ENCODE assay signal across 29 mouse cellular contexts in the genomic region with DNA sequence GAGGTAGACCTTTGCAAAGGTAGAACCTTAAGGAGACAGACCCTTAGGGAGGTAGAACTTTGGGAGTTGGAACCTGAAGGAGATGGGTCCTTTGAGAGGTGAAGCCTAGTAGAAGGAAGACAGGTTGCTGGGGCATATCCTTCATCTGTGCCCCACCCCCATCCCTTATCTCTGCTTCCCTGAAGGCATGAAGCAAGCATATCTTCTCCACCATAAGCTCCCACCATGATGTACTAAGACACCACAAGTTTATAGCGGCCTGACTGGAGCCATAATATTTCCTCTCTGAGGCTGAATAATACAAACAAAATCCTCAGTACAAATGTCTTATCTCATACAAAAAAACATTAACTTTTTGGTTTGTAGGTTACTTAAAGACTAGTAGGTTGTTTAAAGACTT. TPM values are rescaled to one million over a fixed set of nuclear protein-coding genes. Genes with fewer than 3 reads are reported as not detected.
DNase-seq lines count a peak whose midpoint lies in the region; ATAC-seq and TF ChIP-seq lines count a peak whose summit lies in the region.
"Had no signal": no experiment of that assay in that cellular context is flagged by ENCODE, and none has a peak within 500 bp of the region (broad histone marks: within the 10 kb centered on the region; RNA-seq: fewer than 3 reads in every experiment).

No protein-coding gene starts in this region.

- no peaks in the 10 kb centered on the region for H3K36me3 ChIP-seq in intestine, embryonic 14.5 days (ENCODE audit: control insufficient read depth, insufficient read depth, low read length)
- no peaks in the 10 kb centered on the region for H3K36me3 ChIP-seq in intestine, postnatal 0 days (ENCODE audit: control insufficient read depth, insufficient read depth)
- no peaks in the 10 kb centered on the region for H3K36me3 ChIP-seq in liver, embryonic 16.5 days (ENCODE audit: control insufficient read depth, insufficient read depth)
- H3K36me3 ChIP-seq in midbrain, embryonic 13.5 days: no peaks in the 10 kb centered on the region
- H3K36me3 ChIP-seq: embryonic facial prominence, embryonic 15.5 days; heart, embryonic 15.5 days; limb, embryonic 12.5 days; midbrain, embryonic 12.5 days; neural tube, embryonic 12.5 days; stomach, embryonic 15.5 days had no signal

- no peak overlapping the region for H3K4me2 ChIP-seq in intestine, embryonic 14.5 days (ENCODE audit: low read length)
- no peak overlapping the region for H3K4me2 ChIP-seq in intestine, postnatal 0 days (replicated peaks; ENCODE audit: low read depth)
- peak overlapping the region; percentile 41 for H3K4me2 ChIP-seq in liver, embryonic 16.5 days (ENCODE audit: low read depth, low read length)
- H3K4me2 ChIP-seq in midbrain, embryonic 13.5 days (replicated peaks): no peak overlapping the region
- H3K4me2 ChIP-seq: embryonic facial prominence, embryonic 15.5 days; heart, embryonic 15.5 days; hindbrain, embryonic 14.5 days; limb, embryonic 12.5 days; midbrain, embryonic 12.5 days; neural tube, embryonic 12.5 days; stomach, embryonic 15.5 days had no signal

- no peaks in the 10 kb centered on the region for H3K27me3 ChIP-seq in intestine, embryonic 14.5 days (replicated peaks; ENCODE audit: control insufficient read depth, insufficient read depth, low read length)
- no peaks in the 10 kb centered on the region for H3K27me3 ChIP-seq in intestine, postnatal 0 days (replicated peaks; ENCODE audit: control insufficient read depth, insufficient read depth, low read length)
- H3K27me3 ChIP-seq in liver, embryonic 16.5 days (ENCODE audit: control insufficient read depth, insufficient read depth, low read depth, low read length): no peaks in the 10 kb centered on the region
- 0 out of 2 replicates have a peak, but pooled peaks cover 3% of the 10 kb centered on the region for H3K27me3 ChIP-seq in midbrain, embryonic 13.5 days
- H3K27me3 ChIP-seq: embryonic facial prominence, embryonic 15.5 days; heart, embryonic 15.5 days; limb, embryonic 12.5 days; neural tube, embryonic 12.5 days; stomach, embryonic 15.5 days had no signal

- DNase-seq in intestine, embryonic 14.5 days (ENCODE audit: low spot score): peak; percentile 20
- DNase-seq in c-Kit-negative CD71-positive TER-119-positive erythroid progenitor cells, embryonic 14.5 days (ENCODE audit: low read depth, low spot score): peak; percentile 77
- DNase-seq in liver: peak; percentile 83
- DNase-seq in yolk sac, embryonic 10.5 days (ENCODE audit: low spot score): no peak
- no peak for DNase-seq in adipocyte (ENCODE audit: low spot score)
- DNase-seq: adrenal gland, postnatal 14 days; cerebellum, adult 18-20 months; forebrain, postnatal 0 days; gastrocnemius, postnatal 14 days; heart, adult 18-20 months; heart, postnatal 36 days; kidney, adult 8-10 months; kidney, postnatal 10 days; lung, adult 2 months; lung, postnatal 14 days; right cerebral cortex, postnatal 14 days; thymus, postnatal 4 days had no signal

- WGBS in intestine, embryonic 14.5 days: 81% methylated on average over 1 of the region's 1 CpGs
- 77% methylated on average over 1 of the region's 1 CpGs for WGBS in intestine, postnatal 0 days
- 26% methylated on average over 1 of the region's 1 CpGs for WGBS in liver, embryonic 16.5 days (ENCODE audit: insufficient replicate concordance)
- WGBS in midbrain, embryonic 13.5 days: 94% methylated on average over 1 of the region's 1 CpGs

- H3K9ac ChIP-seq in intestine, embryonic 14.5 days (ENCODE audit: low read length): no peak overlapping the region
- no peak overlapping the region for H3K9ac ChIP-seq in intestine, postnatal 0 days (ENCODE audit: low read depth, low read length)
- H3K9ac ChIP-seq in liver, embryonic 16.5 days (ENCODE audit: low read depth, low read length): no peak overlapping the region
- no peak overlapping the region for H3K9ac ChIP-seq in midbrain, embryonic 13.5 days (replicated peaks)
- H3K9ac ChIP-seq: embryonic facial prominence, embryonic 15.5 days; forebrain, postnatal 0 days; heart, embryonic 15.5 days; hindbrain, embryonic 14.5 days; limb, embryonic 12.5 days; midbrain, embryonic 12.5 days; neural tube, embryonic 12.5 days; stomach, embryonic 15.5 days had no signal

- H3K4me3 ChIP-seq in intestine, embryonic 14.5 days (ENCODE audit: low read depth, low read length): no peak overlapping the region
- H3K4me3 ChIP-seq in intestine, postnatal 0 days (ENCODE audit: low read depth, low read length): no peak overlapping the region
- no peak overlapping the region for H3K4me3 ChIP-seq in liver, embryonic 16.5 days (ENCODE audit: low read depth, low read length)
- no peak overlapping the region for H3K4me3 ChIP-seq in midbrain, embryonic 13.5 days (replicated peaks)
- H3K4me3 ChIP-seq: embryonic facial prominence, embryonic 15.5 days; heart, embryonic 15.5 days; limb, embryonic 12.5 days; midbrain, embryonic 12.5 days; neural tube, embryonic 12.5 days; stomach, embryonic 15.5 days had no signal

- TF ChIP-seq CTCF in intestine, postnatal 0 days (IDR thresholded peaks at IDR 0.05; ENCODE audit: low read depth): no peak

- no peaks in the 10 kb centered on the region for H3K4me1 ChIP-seq in intestine, embryonic 14.5 days (replicated peaks; ENCODE audit: control insufficient read depth, insufficient read depth, low read length)
- H3K4me1 ChIP-seq in intestine, postnatal 0 days (replicated peaks; ENCODE audit: control insufficient read depth, insufficient read depth, low read length): 0 out of 2 replicates have a peak, but pooled peaks cover 2% of the 10 kb centered on the region
- H3K4me1 ChIP-seq in liver, embryonic 16.5 days (ENCODE audit: control insufficient read depth, low read depth, low read length): peaks cover 42% of the 10 kb centered on the region
- H3K4me1 ChIP-seq in midbrain, embryonic 13.5 days (replicated peaks): peaks cover 4% of the 10 kb centered on the region; the same call in 1 of the 2 replicates
- H3K4me1 ChIP-seq: limb, embryonic 12.5 days; neural tube, embryonic 12.5 days had no signal

- no peak for ATAC-seq in intestine, embryonic 14.5 days (replicated peaks; ENCODE audit: low FRiP score, low TSS enrichment, low read depth)
- ATAC-seq in intestine, postnatal 0 days: no peak
- peak; percentile 58 for ATAC-seq in liver, embryonic 16.5 days (ENCODE audit: low read depth)
- no peak for ATAC-seq in midbrain, embryonic 13.5 days
- ATAC-seq: activated CD4-positive, CD25-positive, alpha-beta regulatory T cell, adult 4 months; forebrain, postnatal 0 days; inflammation-experienced regulatory T-cells, adult 6 months had no signal

- no peak overlapping the region for H3K27ac ChIP-seq in intestine, embryonic 14.5 days (ENCODE audit: low read depth)
- no peak overlapping the region for H3K27ac ChIP-seq in intestine, postnatal 0 days (ENCODE audit: low read depth, low read length)
- peak overlapping the region; percentile 16; the same call in 1 of the 2 replicates for H3K27ac ChIP-seq in liver, embryonic 16.5 days (ENCODE audit: low read length)
- no peak overlapping the region for H3K27ac ChIP-seq in midbrain, embryonic 13.5 days
- H3K27ac ChIP-seq: embryonic facial prominence, embryonic 15.5 days; heart, embryonic 15.5 days; hindbrain, embryonic 14.5 days; limb, embryonic 12.5 days; midbrain, embryonic 12.5 days; neural tube, embryonic 12.5 days; stomach, embryonic 15.5 days had no signal

- no peaks in the 10 kb centered on the region for H3K9me3 ChIP-seq in intestine, embryonic 14.5 days (ENCODE audit: control insufficient read depth, low read length)
- H3K9me3 ChIP-seq in intestine, postnatal 0 days (ENCODE audit: control insufficient read depth): no peaks in the 10 kb centered on the region
- H3K9me3 ChIP-seq in liver, embryonic 16.5 days (replicated peaks; ENCODE audit: control insufficient read depth, low read length): no peaks in the 10 kb centered on the region
- H3K9me3 ChIP-seq in midbrain, embryonic 13.5 days: no peaks in the 10 kb centered on the region
- H3K9me3 ChIP-seq: embryonic facial prominence, embryonic 15.5 days; heart, embryonic 15.5 days; limb, embryonic 12.5 days; midbrain, embryonic 12.5 days; neural tube, embryonic 12.5 days; stomach, embryonic 15.5 days had no signal

RNA-seq across cellular contexts. Expression of gene Abhd5, which starts 3.5 kb away (rescaled TPM):
- polyA plus RNA-seq in intestine, embryonic 14.5 days (2014; fragmentation: Nextera tagmentation; extraction: Ambion mirVana): 20.7 and 24.2 TPM in 2 replicates
- polyA plus RNA-seq in intestine, postnatal 0 days (2015; fragmentation: Nextera tagmentation; extraction: Ambion mirVana): 49.0 and 50.8 TPM in 2 replicates
- 22.7 and 23.9 TPM in 2 replicates for polyA plus RNA-seq in liver, embryonic 16.5 days (2015; fragmentation: Nextera tagmentation; extraction: Ambion mirVana)
- polyA plus RNA-seq in midbrain, embryonic 13.5 days (2015; fragmentation: Nextera tagmentation; extraction: Ambion mirVana): 14.2 and 17.7 TPM in 2 replicates

RNA-seq across cellular contexts. Expression of gene Ano10, which starts 53.7 kb away (rescaled TPM):
- 38.9 and 41.6 TPM in 2 replicates for polyA plus RNA-seq in intestine, embryonic 14.5 days (2014; fragmentation: Nextera tagmentation; extraction: Ambion mirVana)
- polyA plus RNA-seq in intestine, postnatal 0 days (2015; fragmentation: Nextera tagmentation; extraction: Ambion mirVana): 47.7 and 51.9 TPM in 2 replicates
- 12.6 and 16.3 TPM in 2 replicates for polyA plus RNA-seq in liver, embryonic 16.5 days (2015; fragmentation: Nextera tagmentation; extraction: Ambion mirVana)
- 44.6 and 45.4 TPM in 2 replicates for polyA plus RNA-seq in midbrain, embryonic 13.5 days (2015; fragmentation: Nextera tagmentation; extraction: Ambion mirVana)

Comparison
In these comparisons a context has a peak if more than half of its experiments do, and no peak if none do; other contexts are left out.
1. DNase-seq: peak in intestine, embryonic 14.5 days (single experiment), c-Kit-negative CD71-positive TER-119-positive erythroid progenitor cells, embryonic 14.5 days (single experiment) and liver (single experiment); none in yolk sac, embryonic 10.5 days (single experiment) and adipocyte (single experiment).